ENCODE assay signal across 22 mouse cellular contexts in the genomic region with DNA sequence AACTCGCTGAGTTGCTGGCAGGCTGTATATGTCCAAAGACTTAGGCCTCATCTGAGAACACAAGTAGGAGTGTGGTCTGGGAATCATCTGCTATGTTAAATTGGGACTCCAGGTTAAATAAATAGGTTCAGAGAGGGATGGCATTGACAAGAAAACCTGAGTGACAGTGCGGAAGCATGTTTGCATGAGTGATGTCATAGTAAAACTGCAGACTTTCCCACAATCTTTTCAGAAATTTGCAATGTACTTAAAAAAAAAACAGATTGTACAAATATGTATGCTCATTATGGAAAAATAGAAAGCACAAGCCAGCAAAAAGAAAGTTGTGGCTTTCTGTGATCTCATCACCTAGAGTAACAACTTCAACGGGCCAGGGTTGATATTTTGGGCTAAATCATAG.
"Had no signal": no experiment of that assay in that cellular context is flagged by ENCODE, and none has a peak within 500 bp of the region (broad histone marks: within the 10 kb centered on the region; RNA-seq: fewer than 3 reads in every experiment).

No protein-coding gene starts in this region.

- ATAC-seq: lung, postnatal 0 days; midbrain, embryonic 16.5 days had no signal

- H3K36me3 ChIP-seq: lung, embryonic 15.5 days; midbrain, embryonic 10.5 days; midbrain, embryonic 12.5 days; neural tube, embryonic 13.5 days; neural tube, embryonic 15.5 days; stomach, embryonic 15.5 days had no signal

- H3K4me2 ChIP-seq: lung, embryonic 15.5 days; midbrain, embryonic 12.5 days; neural tube, embryonic 13.5 days; neural tube, embryonic 15.5 days; stomach, embryonic 15.5 days had no signal

- H3K27ac ChIP-seq: lung, embryonic 15.5 days; midbrain, embryonic 10.5 days; midbrain, embryonic 12.5 days; neural tube, embryonic 13.5 days; neural tube, embryonic 15.5 days; stomach, embryonic 15.5 days; stomach, postnatal 0 days had no signal

- DNase-seq: lung, adult 2 months; lung, postnatal 14 days; lung, postnatal 36 days; midbrain, embryonic 14.5 days; retina, postnatal 1 day; right cerebral cortex, adult 18-20 months; right cerebral cortex, postnatal 25 days; right cerebral cortex, postnatal 4 days; spleen, adult 18-20 months; thymus, adult 2 months; thymus, postnatal 25 days; thymus, postnatal 4 days had no signal

- H3K4me1 ChIP-seq: stomach, embryonic 15.5 days had no signal

- H3K4me3 ChIP-seq: lung, embryonic 15.5 days; midbrain, embryonic 10.5 days; midbrain, embryonic 12.5 days; myocyte; neural tube, embryonic 13.5 days; neural tube, embryonic 15.5 days; stomach, embryonic 15.5 days had no signal

- H3K9ac ChIP-seq: lung, embryonic 15.5 days; midbrain, embryonic 12.5 days; neural tube, embryonic 13.5 days; neural tube, embryonic 15.5 days; stomach, embryonic 15.5 days had no signal

- H3K27me3 ChIP-seq: lung, embryonic 15.5 days; midbrain, embryonic 12.5 days; neural tube, embryonic 15.5 days; stomach, embryonic 15.5 days had no signal

- H3K9me3 ChIP-seq: lung, embryonic 15.5 days; midbrain, embryonic 10.5 days; midbrain, embryonic 12.5 days; neural tube, embryonic 13.5 days; neural tube, embryonic 15.5 days; stomach, embryonic 15.5 days had no signal
